Mouse (Mus musculus): ENCODE measurements around the gene Cfap54. TPM values are rescaled to one million over a fixed set of nuclear protein-coding genes. Genes with fewer than 3 reads are reported as not detected.

The Cfap54 gene
- total RNA-seq, 1 experiment = 0.31 TPM

DNA sequence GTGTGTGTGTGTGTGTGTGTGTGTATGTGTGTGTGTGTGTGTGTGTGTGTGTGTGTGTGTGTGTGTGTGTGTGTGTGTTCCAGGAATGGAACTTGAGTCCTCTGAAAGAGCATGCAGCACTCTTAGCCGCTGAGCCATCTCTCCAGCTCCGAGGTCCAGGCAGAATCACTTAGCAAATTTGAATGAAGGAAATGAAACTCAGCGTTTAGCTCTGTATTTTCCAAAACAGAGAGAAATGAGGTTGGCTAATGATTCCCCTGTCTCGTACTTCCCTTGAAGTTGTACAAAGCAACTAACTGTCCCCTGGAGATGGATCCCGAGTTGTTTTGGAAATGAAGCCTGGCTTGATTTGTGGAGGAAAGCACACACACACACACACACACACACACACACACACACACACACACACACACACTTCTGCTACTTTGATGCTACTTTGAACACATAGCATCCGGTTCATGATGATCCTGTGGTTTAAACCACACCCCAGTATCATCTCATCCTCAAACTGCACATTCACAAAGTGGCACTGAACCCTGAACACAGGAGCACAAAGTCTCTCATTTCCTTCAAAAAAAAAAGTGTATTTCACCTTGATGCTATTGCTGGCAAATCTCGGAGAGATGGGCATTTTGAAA lies 290.4 kb downstream of the Cfap54 start:
- no peak for DNase-seq (ENCODE audit: low read depth, low spot score)
- Histone ChIP-seq H3K4me1 (ENCODE audit: control insufficient read depth in 2 of 2, insufficient read depth in 2 of 2, low read length in 2 of 2, poor library complexity in 1 of 2) (no peaks in the 10 kb centered on the region), H3K9me3 (ENCODE audit: control insufficient read depth, insufficient read depth, low read depth, low read length) (no peaks in the 10 kb centered on the region), H3K36me3 (ENCODE audit: control insufficient read depth, insufficient read depth, low read length, poor library complexity, severe bottlenecking) (no peaks in the 10 kb centered on the region), H3K9ac (ENCODE audit: insufficient read depth, low read depth, low read length, poor library complexity, severe bottlenecking) (no peak overlapping the region), H3K4me3 (ENCODE audit: insufficient read depth in 1 of 2, low read depth in 1 of 2, low read length in 2 of 2, poor library complexity in 1 of 2, severe bottlenecking in 1 of 2) (no peak overlapping the region), H3K27ac (ENCODE audit: insufficient read depth, low read depth, low read length, poor library complexity, severe bottlenecking) (no peak overlapping the region)
- in situ Hi-C loops (cut with MboI; ENCODE audit: low sequenced_read_pairs in 2 of 2, unreplicated experiment in 2 of 2) = no loop called here
- TF ChIP-seq HCFC1 (IDR thresholded peaks at IDR 0.05; ENCODE audit: borderline replicate concordance, insufficient read depth, low read length) (no peak), MAFK (IDR thresholded peaks at IDR 0.05; ENCODE audit: insufficient read depth, low read depth, low read length) (no peak), CHD2 (IDR thresholded peaks at IDR 0.05; ENCODE audit: low read depth, low read length) (no peak), ZNF384 (IDR thresholded peaks at IDR 0.05; ENCODE audit: low read depth, low read length) (no peak), ZC3H11A (IDR thresholded peaks at IDR 0.05; ENCODE audit: borderline replicate concordance, low read depth, low read length) (no peak)

DNA sequence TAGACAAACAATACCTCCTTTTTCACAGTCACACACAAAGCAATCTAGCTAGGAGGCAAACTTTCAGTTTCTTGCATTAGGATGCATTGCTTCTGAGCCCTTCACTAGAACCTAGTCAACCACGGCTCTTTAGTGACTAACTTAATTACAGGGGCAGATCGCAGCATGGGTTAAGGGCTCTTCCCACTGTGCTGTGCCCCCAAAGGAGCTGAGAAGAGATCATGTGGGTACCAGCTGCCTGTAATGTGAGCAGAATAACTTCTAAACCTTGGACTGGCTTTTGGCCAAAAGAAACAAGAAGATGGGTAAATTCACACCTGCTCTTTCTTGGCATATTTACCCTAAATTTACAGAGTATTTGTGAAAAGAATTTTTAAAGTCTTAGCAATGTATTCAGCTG lies 291.2 kb downstream of the Cfap54 start:
- no peak for DNase-seq (ENCODE audit: low read depth, low spot score)
- H3K9ac ChIP-seq (ENCODE audit: insufficient read depth, low read depth, low read length, poor library complexity, severe bottlenecking) = no peak overlapping the region
- no peaks in the 10 kb centered on the region for H3K36me3 ChIP-seq (ENCODE audit: control insufficient read depth, insufficient read depth, low read length, poor library complexity, severe bottlenecking)
- in situ Hi-C loops (cut with MboI; ENCODE audit: low sequenced_read_pairs in 2 of 2, unreplicated experiment in 2 of 2) = no loop called here
- TF ChIP-seq ZC3H11A (IDR thresholded peaks at IDR 0.05; ENCODE audit: borderline replicate concordance, low read depth, low read length) (no peak), CHD2 (IDR thresholded peaks at IDR 0.05; ENCODE audit: low read depth, low read length) (no peak), HCFC1 (IDR thresholded peaks at IDR 0.05; ENCODE audit: borderline replicate concordance, insufficient read depth, low read length) (no peak), MAFK (IDR thresholded peaks at IDR 0.05; ENCODE audit: insufficient read depth, low read depth, low read length) (no peak), ZNF384 (IDR thresholded peaks at IDR 0.05; ENCODE audit: low read depth, low read length) (no peak)
- H3K9me3 ChIP-seq (ENCODE audit: control insufficient read depth, insufficient read depth, low read depth, low read length) = no peaks in the 10 kb centered on the region
- no peak overlapping the region for H3K27ac ChIP-seq (ENCODE audit: insufficient read depth, low read depth, low read length, poor library complexity, severe bottlenecking)
- H3K4me1 ChIP-seq (ENCODE audit: control insufficient read depth in 2 of 2, insufficient read depth in 2 of 2, low read length in 2 of 2, poor library complexity in 1 of 2) = no peaks in the 10 kb centered on the region
- no peak overlapping the region for H3K4me3 ChIP-seq (ENCODE audit: insufficient read depth in 1 of 2, low read depth in 1 of 2, low read length in 2 of 2, poor library complexity in 1 of 2, severe bottlenecking in 1 of 2)

DNA sequence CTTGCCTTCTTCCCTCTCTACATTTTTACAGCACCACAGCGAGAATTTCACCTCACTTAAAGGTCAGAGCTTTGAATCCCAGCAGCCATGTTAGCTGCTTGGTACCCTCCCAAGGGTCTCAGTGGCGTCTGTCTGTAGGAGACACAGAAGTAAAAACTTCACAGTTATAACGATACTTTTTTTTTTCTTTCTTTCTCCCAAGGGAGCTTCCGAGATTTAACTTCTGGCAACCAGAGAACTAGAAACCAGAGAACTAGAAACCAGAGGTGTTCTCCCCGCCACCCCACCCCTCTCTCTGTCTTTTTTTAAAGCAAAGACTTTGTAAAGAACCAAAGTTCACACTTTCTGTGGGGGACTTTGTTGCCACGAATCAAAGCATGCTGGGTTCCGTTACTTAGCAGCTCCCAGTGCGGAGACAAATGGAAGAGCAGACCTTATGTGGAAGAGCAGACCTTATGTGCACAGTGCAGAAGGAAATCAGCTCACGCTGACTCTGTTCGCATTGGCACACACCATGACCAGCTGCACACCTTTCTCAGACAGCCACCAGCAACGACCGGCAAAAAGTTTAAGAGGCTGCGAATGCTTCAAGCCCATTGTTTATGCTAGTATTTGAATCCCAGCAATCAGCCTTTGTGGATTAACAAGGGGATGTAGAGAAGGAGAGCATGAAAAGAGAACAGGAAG lies 292.9 kb downstream of the Cfap54 start:
- Histone ChIP-seq H3K9me3 (ENCODE audit: control insufficient read depth, insufficient read depth, low read depth, low read length) (no peaks in the 10 kb centered on the region), H3K4me3 (ENCODE audit: insufficient read depth in 1 of 2, low read depth in 1 of 2, low read length in 2 of 2, poor library complexity in 1 of 2, severe bottlenecking in 1 of 2) (no peak overlapping the region), H3K36me3 (ENCODE audit: control insufficient read depth, insufficient read depth, low read length, poor library complexity, severe bottlenecking) (no peaks in the 10 kb centered on the region), H3K9ac (ENCODE audit: insufficient read depth, low read depth, low read length, poor library complexity, severe bottlenecking) (no peak overlapping the region), H3K27ac (ENCODE audit: insufficient read depth, low read depth, low read length, poor library complexity, severe bottlenecking) (no peak overlapping the region), H3K4me1 (ENCODE audit: control insufficient read depth in 2 of 2, insufficient read depth in 2 of 2, low read length in 2 of 2, poor library complexity in 1 of 2) (no peaks in the 10 kb centered on the region)
- no peak for DNase-seq (ENCODE audit: low read depth, low spot score)
- no peak for TF ChIP-seq CHD2 (IDR thresholded peaks at IDR 0.05; ENCODE audit: low read depth, low read length)
- no peak for TF ChIP-seq ZNF384 (IDR thresholded peaks at IDR 0.05; ENCODE audit: low read depth, low read length)
- no peak for TF ChIP-seq MAFK (IDR thresholded peaks at IDR 0.05; ENCODE audit: insufficient read depth, low read depth, low read length)
- TF ChIP-seq ZC3H11A (IDR thresholded peaks at IDR 0.05; ENCODE audit: borderline replicate concordance, low read depth, low read length) = no peak
- no peak for TF ChIP-seq HCFC1 (IDR thresholded peaks at IDR 0.05; ENCODE audit: borderline replicate concordance, insufficient read depth, low read length)
- in situ Hi-C loops (cut with MboI; ENCODE audit: low sequenced_read_pairs in 2 of 2, unreplicated experiment in 2 of 2) = no loop called here

DNA sequence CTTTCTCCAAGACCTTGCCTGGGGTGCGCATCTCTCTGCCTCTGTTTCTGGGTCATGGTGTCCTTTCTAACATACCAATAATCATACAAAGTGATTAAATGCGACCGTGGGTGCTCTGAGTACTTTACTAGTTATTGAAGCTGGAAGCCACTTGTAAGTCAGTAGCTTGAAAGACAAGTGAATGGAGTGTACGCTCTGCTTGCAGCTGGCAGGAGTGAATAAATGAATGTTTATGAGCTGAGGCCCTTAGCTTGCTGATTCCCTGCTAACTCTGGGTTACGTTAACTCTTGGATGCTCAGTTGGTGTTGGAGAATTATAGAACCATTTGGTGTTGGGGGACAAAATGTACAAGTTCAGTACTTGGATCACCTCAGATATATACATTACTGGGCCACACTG lies 298.7 kb downstream of the Cfap54 start:
- Histone ChIP-seq H3K4me3 (ENCODE audit: insufficient read depth in 1 of 2, low read depth in 1 of 2, low read length in 2 of 2, poor library complexity in 1 of 2, severe bottlenecking in 1 of 2) (no peak overlapping the region), H3K36me3 (ENCODE audit: control insufficient read depth, insufficient read depth, low read length, poor library complexity, severe bottlenecking) (no peaks in the 10 kb centered on the region), H3K9me3 (ENCODE audit: control insufficient read depth, insufficient read depth, low read depth, low read length) (no peaks in the 10 kb centered on the region), H3K27ac (ENCODE audit: insufficient read depth, low read depth, low read length, poor library complexity, severe bottlenecking) (no peak overlapping the region), H3K9ac (ENCODE audit: insufficient read depth, low read depth, low read length, poor library complexity, severe bottlenecking) (no peak overlapping the region), H3K4me1 (ENCODE audit: control insufficient read depth in 2 of 2, insufficient read depth in 2 of 2, low read length in 2 of 2, poor library complexity in 1 of 2) (no peaks in the 10 kb centered on the region)
- no peak for TF ChIP-seq ZNF384 (IDR thresholded peaks at IDR 0.05; ENCODE audit: low read depth, low read length)
- no peak for TF ChIP-seq CHD2 (IDR thresholded peaks at IDR 0.05; ENCODE audit: low read depth, low read length)
- TF ChIP-seq ZC3H11A (IDR thresholded peaks at IDR 0.05; ENCODE audit: borderline replicate concordance, low read depth, low read length) = no peak
- TF ChIP-seq MAFK (IDR thresholded peaks at IDR 0.05; ENCODE audit: insufficient read depth, low read depth, low read length) = no peak
- TF ChIP-seq HCFC1 (IDR thresholded peaks at IDR 0.05; ENCODE audit: borderline replicate concordance, insufficient read depth, low read length) = no peak
- DNase-seq (ENCODE audit: low read depth, low spot score) = no peak
- in situ Hi-C loops (cut with MboI; ENCODE audit: low sequenced_read_pairs in 2 of 2, unreplicated experiment in 2 of 2) = no loop called here
